Mouse (Mus musculus) c-Kit-positive CD71-positive TER-119-negative erythroid progenitor cells, embryonic 14.5 days (primary cell): ENCODE results near the gene En2.
A peak's percentile ranks its signal among the peaks of the same experiment; 100 is the strongest.

Experiments
- DNase-seq: peaks from one replicate; pipeline ENCODE4 v3.0.0-alpha.2; 2013; ENCODE audit warnings: low read depth

Gene En2

DNA sequence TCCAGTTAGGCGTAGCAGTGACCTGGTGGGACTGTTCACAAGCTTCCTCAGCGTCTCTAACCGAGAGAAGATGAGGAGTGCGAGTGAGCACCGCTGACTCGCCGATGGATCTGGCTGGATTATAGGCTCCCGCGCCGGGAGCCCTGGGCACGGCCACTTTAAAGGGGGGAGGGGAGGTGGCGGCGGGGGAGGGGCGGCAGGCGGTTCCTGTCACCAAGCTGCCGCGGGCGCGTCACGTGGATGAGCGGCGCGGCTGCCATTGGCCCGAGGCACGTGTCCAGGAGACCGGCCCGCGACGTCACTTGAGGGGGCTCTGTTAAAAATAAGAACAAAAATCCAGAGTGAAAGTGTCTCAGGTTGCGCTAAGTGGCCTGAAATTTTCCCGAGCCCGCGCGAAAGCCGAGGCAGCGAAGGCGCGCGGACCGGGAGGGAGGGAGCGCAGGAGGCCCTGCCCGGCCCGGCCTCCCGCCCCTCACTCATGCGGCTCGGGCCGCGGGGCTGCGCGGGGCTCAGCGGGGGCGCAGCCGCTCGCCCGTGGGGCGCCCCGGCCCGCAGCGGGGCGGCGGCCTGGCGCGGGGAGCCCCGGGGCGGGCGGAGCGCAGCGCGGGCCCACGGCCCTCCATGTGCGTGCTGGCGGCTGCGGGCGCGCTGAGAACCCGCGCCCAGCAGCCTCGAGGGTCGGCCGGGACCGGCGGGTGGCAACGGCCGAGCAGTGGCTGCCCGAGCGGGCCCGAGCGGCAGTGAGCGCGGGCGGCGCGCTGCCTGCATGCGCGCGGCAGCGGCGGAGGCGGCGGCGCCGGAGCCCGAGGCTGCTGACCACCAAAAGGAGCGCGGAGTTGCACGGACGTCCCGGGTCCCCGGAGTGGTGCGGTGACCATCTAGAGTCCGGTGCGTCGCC is at the start of gene En2:
TSS of gene En2 (plus strand) at position 337 of the 898 bp plus-strand sequence.
- DNase-seq: no peak

DNA sequence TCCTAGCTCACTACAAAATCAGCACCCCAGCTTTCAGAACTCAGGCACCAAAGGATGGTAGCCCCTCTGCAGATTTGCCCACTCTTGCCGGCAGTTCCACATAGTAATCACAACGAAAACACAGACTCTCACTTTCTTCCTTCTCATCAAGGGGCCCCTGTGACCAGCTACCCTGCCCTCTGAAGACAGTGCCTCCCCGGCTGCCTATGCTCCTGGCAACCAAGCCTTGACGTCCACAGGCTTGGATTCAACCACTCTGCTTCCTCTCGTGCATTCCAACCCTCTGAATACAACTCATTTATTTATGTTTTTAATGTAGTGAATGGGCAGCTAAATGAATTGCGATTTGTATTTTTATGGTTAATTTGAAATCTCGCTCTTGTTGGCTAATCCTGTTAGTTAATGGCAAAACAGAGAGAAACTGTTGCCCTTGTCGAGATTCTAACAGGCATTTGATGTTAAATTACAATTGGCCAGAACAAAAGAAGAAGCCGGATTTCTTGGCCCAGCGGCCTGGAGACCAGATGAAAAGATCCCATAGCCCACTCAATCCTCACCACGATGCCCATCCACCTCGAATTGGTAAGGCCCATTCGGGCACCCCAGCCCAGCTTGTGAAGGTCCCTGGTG is 48.1 kb upstream of the En2 start:
- no peak for DNase-seq

DNA sequence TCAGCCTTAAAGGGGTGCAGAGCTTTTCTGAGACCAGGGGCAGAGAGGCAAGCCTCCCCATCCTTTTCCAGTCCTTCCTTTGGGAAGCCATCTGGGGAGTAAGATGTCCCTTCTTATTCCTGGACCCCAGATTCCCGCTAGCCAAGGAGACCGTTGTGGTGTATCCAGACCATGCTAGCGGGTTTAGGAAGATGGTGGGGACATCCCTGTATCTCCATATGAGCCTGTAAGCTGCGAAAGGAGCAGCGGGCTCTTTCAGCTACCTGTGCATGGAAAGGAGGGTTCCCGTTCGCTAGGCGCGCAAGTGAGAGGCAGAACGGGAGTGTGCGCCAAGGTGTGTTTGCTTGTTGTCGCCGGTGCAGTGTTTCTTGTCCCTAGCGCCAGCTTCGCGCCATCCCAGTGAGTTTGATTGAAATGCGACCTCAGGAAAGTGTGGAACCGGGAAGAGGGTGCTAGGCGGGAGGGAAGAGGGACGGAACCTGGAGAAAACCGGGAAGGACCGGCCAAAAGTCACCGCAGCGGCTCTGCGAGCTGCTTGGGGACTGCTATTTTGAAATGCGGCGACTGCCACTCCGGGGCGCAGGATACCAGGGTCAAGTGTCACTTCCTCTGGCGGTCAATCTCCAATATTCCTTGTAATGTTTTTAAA is 47.5 kb upstream of the En2 start:
- no peak for DNase-seq

DNA sequence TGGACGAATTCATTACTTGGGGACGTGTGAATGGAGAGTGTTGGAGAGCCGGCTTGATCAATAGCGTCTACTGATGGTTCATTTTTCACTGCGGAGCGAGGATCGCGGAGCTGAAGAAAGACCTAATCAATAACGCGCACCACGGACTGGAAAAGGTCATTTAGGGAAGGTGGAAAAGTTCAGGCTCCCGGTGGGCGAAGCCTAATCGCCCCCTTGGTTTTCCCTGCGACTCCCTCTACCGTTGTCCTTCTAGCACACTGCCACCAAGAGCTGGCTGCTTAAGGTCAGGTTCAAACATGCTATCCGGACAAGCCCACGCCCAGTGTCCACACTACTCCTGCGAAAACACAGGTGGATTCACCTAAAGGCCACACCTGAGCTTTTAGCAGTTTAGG is 47.0 kb upstream of the En2 start:
- no peak for DNase-seq

GRCm38 (mm10) chr5:28119576-28119975 is 45.9 kb upstream of the En2 start:
- no peak for DNase-seq

- peak; percentile 19 for DNase-seq
These were observed 42.7 kb upstream of the En2 start for GRCm38 (mm10) chr5:28122491-28123454.

GRCm38 (mm10) chr5:28123455-28123825 is 42.1 kb upstream of the En2 start:
- DNase-seq: no peak

DNA sequence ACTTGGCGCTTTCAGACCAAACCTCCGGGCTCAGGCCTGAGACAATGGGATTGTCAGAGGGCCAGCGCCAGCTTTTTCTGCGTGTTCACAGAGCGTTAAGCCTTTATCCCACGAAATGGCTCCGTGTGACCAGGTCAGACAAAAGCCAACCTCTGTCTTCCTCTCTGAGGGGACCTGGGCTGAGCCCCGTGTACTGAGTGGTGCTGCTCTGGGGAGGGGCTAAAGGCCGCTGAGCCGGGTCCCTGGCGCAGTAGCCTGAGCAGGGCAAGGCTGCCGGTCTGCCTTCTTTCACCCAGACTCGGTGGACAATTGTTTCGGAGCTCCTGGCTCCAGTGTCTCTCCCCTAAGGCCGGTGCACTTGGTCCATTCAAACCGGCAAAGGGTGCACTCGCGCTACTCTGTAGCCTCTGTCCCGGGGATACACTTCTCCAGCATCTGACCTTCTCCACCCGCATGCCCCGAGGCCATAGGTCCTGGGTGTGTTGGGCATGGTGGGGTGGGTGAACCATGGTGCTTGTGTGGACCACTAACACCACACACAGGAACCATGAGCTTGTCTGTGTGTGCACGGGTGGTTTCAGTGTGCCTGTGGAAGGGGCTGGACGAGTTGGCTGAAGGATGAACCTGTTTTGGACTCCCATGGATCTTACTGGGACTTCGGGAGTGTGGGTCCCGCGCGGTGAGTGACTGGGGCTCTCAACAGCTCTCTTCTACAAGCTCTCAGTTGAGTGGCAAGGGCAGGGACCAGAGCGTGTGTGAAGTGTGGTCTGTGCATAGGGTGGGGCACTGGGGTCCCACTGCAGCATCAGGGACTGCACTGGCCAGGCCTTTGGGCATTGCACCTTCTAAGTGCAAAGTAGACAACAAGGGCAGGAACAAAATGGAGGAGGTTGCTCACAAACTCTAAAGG is 40.9 kb upstream of the En2 start:
- DNase-seq: no peak

GRCm38 (mm10) chr5:28128851-28129250 is 36.6 kb upstream of the En2 start:
- no peak for DNase-seq

- DNase-seq: no peak
These were observed 33.3 kb upstream of the En2 start for GRCm38 (mm10) chr5:28132231-28132630.

GRCm38 (mm10) chr5:28136438-28136837 is 29.1 kb upstream of the En2 start:
- no peak for DNase-seq

DNA sequence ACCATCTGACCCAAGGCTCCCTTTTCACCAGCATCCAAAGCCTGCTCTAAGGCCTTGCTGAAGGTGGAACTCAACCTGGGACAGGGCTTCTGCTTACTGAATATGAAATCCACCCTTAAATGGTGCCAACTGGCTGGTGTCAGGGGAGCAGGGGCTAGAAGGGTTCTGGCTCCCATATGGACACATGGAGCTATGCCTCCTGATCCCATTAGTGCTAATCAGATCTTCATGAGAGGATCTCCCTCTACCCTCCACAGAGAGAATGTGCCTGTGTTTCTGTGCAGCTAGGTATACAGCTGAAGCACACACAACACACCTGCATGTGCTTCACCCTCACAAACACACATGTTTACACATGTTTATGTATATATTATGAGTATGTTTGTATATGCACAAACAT is 20.9 kb upstream of the En2 start:
- no peak for DNase-seq

- no peak for DNase-seq
These were observed 19.5 kb upstream of the En2 start for GRCm38 (mm10) chr5:28146018-28146417.

- DNase-seq: no peak
These were observed 17.0 kb upstream of the En2 start for GRCm38 (mm10) chr5:28148473-28148872.

- DNase-seq: no peak
These were observed 16.1 kb upstream of the En2 start for GRCm38 (mm10) chr5:28149436-28149835.

- DNase-seq: no peak
These were observed 8.3 kb upstream of the En2 start for GRCm38 (mm10) chr5:28157044-28157730.

- DNase-seq: no peak
These were observed 7.7 kb upstream of the En2 start for GRCm38 (mm10) chr5:28157781-28158180.

GRCm38 (mm10) chr5:28158308-28159071 is 7.0 kb upstream of the En2 start:
- no peak for DNase-seq

DNA sequence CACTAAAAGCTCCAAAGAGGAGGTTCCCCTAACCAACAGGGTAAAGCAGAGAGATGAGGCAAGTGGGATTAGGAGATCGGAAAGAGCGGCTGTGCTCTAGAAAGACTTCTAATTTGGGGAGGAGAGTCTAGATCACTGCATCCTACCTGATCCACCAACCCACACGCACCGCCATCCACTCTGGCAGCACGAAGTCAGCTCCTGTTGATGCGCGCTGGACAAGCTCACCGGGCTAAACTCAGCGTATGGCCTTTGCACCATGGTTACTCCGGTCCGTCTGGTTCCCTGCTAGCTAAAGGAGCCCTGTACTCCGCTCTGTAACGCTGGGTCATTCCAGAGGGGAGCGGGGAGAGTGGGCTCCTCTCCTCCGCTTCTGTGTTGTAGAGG is 6.4 kb upstream of the En2 start:
- no peak for DNase-seq
